Mouse (Mus musculus): Measurements from ENCODE around the gene Skiv2l. TPM values are rescaled to one million over a fixed set of nuclear protein-coding genes. Genes with fewer than 3 reads are reported as not detected.

Skiv2l gene
- total RNA-seq, 2 experiments from 2014 or later, result 49.2 to 60.8 TPM

Small RNAs within 50 kb of the gene (microRNA-seq; reads per million reads assigned to microRNA genes)
- not detected for gene Mir6970
- 1.4 reads per million for gene Mir6971
- not detected for gene Mir6972

Other genes with a start within 250 kb of the Skiv2l start
- 10 to 100 TPM; 70.4 to 71.5 TPM for gene Rnf5, start 246.5 kb downstream of the Skiv2l start, total RNA-seq (2021)
- 10 to 100 TPM; 92.7 TPM for gene Agpat1, start 245.9 kb downstream of the Skiv2l start, total RNA-seq (2021)
- gene Egfl8, start 234.2 kb downstream of the Skiv2l start, total RNA-seq (2021), result 1 to 10 TPM; 6.1 to 9.9 TPM
- 10 to 100 TPM; 47.8 to 48.0 TPM for gene Ppt2, start 221.7 kb downstream of the Skiv2l start, total RNA-seq (2021)
- gene Prrt1, start 220.7 kb downstream of the Skiv2l start, total RNA-seq (2021), result 1 to 10 TPM; 4.5 to 7.9 TPM
- gene Fkbpl, start 205.4 kb downstream of the Skiv2l start, total RNA-seq (2021), result 10 to 100 TPM; 11.8 to 14.4 TPM
- 10 to 100 TPM; 37.8 to 40.1 TPM for gene Atf6b, start 203.1 kb downstream of the Skiv2l start, total RNA-seq (2021)
- 10 to 100 TPM; 40.6 to 47.3 TPM for gene Tnxb, start 179.7 kb downstream of the Skiv2l start, total RNA-seq (2021)
- gene C4b, start 106.3 kb downstream of the Skiv2l start, total RNA-seq (2021), result 100 to 1,000 TPM in 1 of 2 experiments, 10 to 100 TPM in 1; 88.4 to 156 TPM
- gene Cyp21a1, start 45.6 kb downstream of the Skiv2l start, total RNA-seq (2021), result 1,000 to 10,000 TPM; 2,477 to 2,588 TPM
- 10 to 100 TPM; 31.8 to 33.0 TPM for gene Stk19, start 13.3 kb downstream of the Skiv2l start, total RNA-seq (2021)
- 10 to 100 TPM; 45.1 to 52.2 TPM for gene Dxo, start 13.2 kb downstream of the Skiv2l start, total RNA-seq (2021)
- 10 to 100 TPM; 44.2 to 48.4 TPM for gene Nelfe, start 181 bp upstream of the Skiv2l start, total RNA-seq (2021)
- 100 to 1,000 TPM; 158 to 363 TPM for gene Cfb, start 12.3 kb upstream of the Skiv2l start, total RNA-seq (2021)
- gene Zbtb12, start 29.3 kb upstream of the Skiv2l start, total RNA-seq (2021), result 10 to 100 TPM; 13.5 to 17.8 TPM
- gene Gm20547, start 31.8 kb upstream of the Skiv2l start, total RNA-seq (2021), result under 1 TPM in 1 of 2 experiments, not detected in 1; 0.21 TPM
- gene C2, start 48.1 kb upstream of the Skiv2l start, total RNA-seq (2021), result 10 to 100 TPM; 41.1 TPM
- gene Ehmt2, start 48.3 kb upstream of the Skiv2l start, total RNA-seq (2021), result 100 to 1,000 TPM; 113 to 137 TPM
- 1 to 10 TPM in 1 of 2 experiments, under 1 TPM in 1; 1.00 to 1.2 TPM for gene Slc44a4, start 64.3 kb upstream of the Skiv2l start, total RNA-seq (2021)
- 10 to 100 TPM; 18.6 to 24.2 TPM for gene Neu1, start 81.0 kb upstream of the Skiv2l start, total RNA-seq (2021)
- gene Hspa1b, start 109.0 kb upstream of the Skiv2l start, total RNA-seq (2021), result 10 to 100 TPM; 16.4 to 32.9 TPM
- gene Gm20481, start 119.7 kb upstream of the Skiv2l start, total RNA-seq (2021), result not detected
- gene Hspa1a, start 121.9 kb upstream of the Skiv2l start, total RNA-seq (2021), result 10 to 100 TPM in 1 of 2 experiments, 1 to 10 TPM in 1; 7.3 to 13.6 TPM
- 1 to 10 TPM in 1 of 2 experiments, under 1 TPM in 1; 0.75 to 1.4 TPM for gene Hspa1l, start 122.5 kb upstream of the Skiv2l start, total RNA-seq (2021)
- gene Lsm2, start 131.7 kb upstream of the Skiv2l start, total RNA-seq (2021), result 10 to 100 TPM; 39.0 to 42.8 TPM
- 10 to 100 TPM; 56.5 to 63.0 TPM for gene Vars, start 150.8 kb upstream of the Skiv2l start, total RNA-seq (2021)
- gene Vwa7, start 166.4 kb upstream of the Skiv2l start, total RNA-seq (2021), result 1 to 10 TPM in 1 of 2 experiments, under 1 TPM in 1; 0.72 to 1.5 TPM
- 1 to 10 TPM; 1.1 to 1.6 TPM for gene Sapcd1, start 177.8 kb upstream of the Skiv2l start, total RNA-seq (2021)
- gene Msh5, start 196.5 kb upstream of the Skiv2l start, total RNA-seq (2021), result 1 to 10 TPM; 2.3 to 5.0 TPM
- 100 to 1,000 TPM in 1 of 2 experiments, 10 to 100 TPM in 1; 95.6 to 105 TPM for gene Clic1, start 199.8 kb upstream of the Skiv2l start, total RNA-seq (2021)
- gene Ddah2, start 208.8 kb upstream of the Skiv2l start, total RNA-seq (2021), result 10 to 100 TPM; 35.2 to 51.7 TPM
- not detected for gene Ly6g6c, start 215.2 kb upstream of the Skiv2l start, total RNA-seq (2021)
- gene Mpig6b, start 216.0 kb upstream of the Skiv2l start, total RNA-seq (2021), result under 1 TPM; 0.24 to 0.30 TPM
- under 1 TPM in 1 of 2 experiments, not detected in 1; 0.27 TPM for gene Ly6g6e, start 226.7 kb upstream of the Skiv2l start, total RNA-seq (2021)
- gene Ly6g6d, start 227.9 kb upstream of the Skiv2l start, total RNA-seq (2021), result 1 to 10 TPM; 1.1 to 2.2 TPM
- gene Ly6g6f, start 235.4 kb upstream of the Skiv2l start, total RNA-seq (2021), result under 1 TPM in 1 of 2 experiments, not detected in 1; 0.48 TPM
- 10 to 100 TPM; 77.2 to 91.4 TPM for gene Abhd16a, start 239.1 kb upstream of the Skiv2l start, total RNA-seq (2021)

Data from adrenal gland, postnatal 10 days (tissue).